Mouse (Mus musculus): ENCODE measurements around the gene Dnah17. TPM values are rescaled to one million over a fixed set of nuclear protein-coding genes. Genes with fewer than 3 reads are reported as not detected.

The Dnah17 gene
- total RNA-seq, 1 experiment: 0.40 TPM

- Histone ChIP-seq H3K4me1 (ENCODE audit: control insufficient read depth in 2 of 2, insufficient read depth in 2 of 2, low read length in 2 of 2, poor library complexity in 1 of 2) (peaks cover 14 to 48% of the 10 kb centered on the region in 2 experiments), H3K36me3 (ENCODE audit: control insufficient read depth, insufficient read depth, low read length, poor library complexity, severe bottlenecking) (peaks cover 8% of the 10 kb centered on the region), H3K9me3 (ENCODE audit: control insufficient read depth, insufficient read depth, low read depth, low read length) (no peaks in the 10 kb centered on the region), H3K27ac (ENCODE audit: insufficient read depth, low read depth, low read length, poor library complexity, severe bottlenecking) (no peak overlapping the region), H3K4me3 (ENCODE audit: insufficient read depth in 1 of 2, low read depth in 1 of 2, low read length in 2 of 2, poor library complexity in 1 of 2, severe bottlenecking in 1 of 2) (no peak overlapping the region), H3K9ac (ENCODE audit: insufficient read depth, low read depth, low read length, poor library complexity, severe bottlenecking) (no peak overlapping the region)
- DNase-seq (ENCODE audit: low read depth, low spot score): no peak
- TF ChIP-seq ZC3H11A (IDR thresholded peaks at IDR 0.05; ENCODE audit: borderline replicate concordance, low read depth, low read length) (no peak), HCFC1 (IDR thresholded peaks at IDR 0.05; ENCODE audit: borderline replicate concordance, insufficient read depth, low read length) (no peak), CHD2 (IDR thresholded peaks at IDR 0.05; ENCODE audit: low read depth, low read length) (no peak), MAFK (IDR thresholded peaks at IDR 0.05; ENCODE audit: insufficient read depth, low read depth, low read length) (no peak), ZNF384 (IDR thresholded peaks at IDR 0.05; ENCODE audit: low read depth, low read length) (no peak)
- in situ Hi-C loops (cut with MboI; ENCODE audit: low sequenced_read_pairs in 2 of 2, unreplicated experiment in 2 of 2): no loop called here
These were observed 136.0 kb downstream of the Dnah17 start for GRCm38 (mm10) chr11:117994250-117995057.

- no peak for TF ChIP-seq ZNF384 (IDR thresholded peaks at IDR 0.05; ENCODE audit: low read depth, low read length)
- no peak for TF ChIP-seq MAFK (IDR thresholded peaks at IDR 0.05; ENCODE audit: insufficient read depth, low read depth, low read length)
- TF ChIP-seq CHD2 (IDR thresholded peaks at IDR 0.05; ENCODE audit: low read depth, low read length): no peak
- TF ChIP-seq ZC3H11A (IDR thresholded peaks at IDR 0.05; ENCODE audit: borderline replicate concordance, low read depth, low read length): no peak
- TF ChIP-seq HCFC1 (IDR thresholded peaks at IDR 0.05; ENCODE audit: borderline replicate concordance, insufficient read depth, low read length): no peak
- Histone ChIP-seq H3K4me3 (ENCODE audit: insufficient read depth in 1 of 2, low read depth in 1 of 2, low read length in 2 of 2, poor library complexity in 1 of 2, severe bottlenecking in 1 of 2) (no peak overlapping the region), H3K36me3 (ENCODE audit: control insufficient read depth, insufficient read depth, low read length, poor library complexity, severe bottlenecking) (peaks cover 7% of the 10 kb centered on the region), H3K9me3 (ENCODE audit: control insufficient read depth, insufficient read depth, low read depth, low read length) (no peaks in the 10 kb centered on the region), H3K27ac (ENCODE audit: insufficient read depth, low read depth, low read length, poor library complexity, severe bottlenecking) (peak overlapping the region; percentile 2; the same call in 1 of the 2 replicates), H3K9ac (ENCODE audit: insufficient read depth, low read depth, low read length, poor library complexity, severe bottlenecking) (0 out of 2 replicates have a peak overlapping the region, but pooled peaks have one; percentile 16), H3K4me1 (ENCODE audit: control insufficient read depth in 2 of 2, insufficient read depth in 2 of 2, low read length in 2 of 2, poor library complexity in 1 of 2) (peaks cover 15 to 45% of the 10 kb centered on the region in 2 experiments)
- DNase-seq (ENCODE audit: low read depth, low spot score): no peak
- in situ Hi-C loops (cut with MboI; ENCODE audit: low sequenced_read_pairs in 2 of 2, unreplicated experiment in 2 of 2): no loop called here
These were observed 137.0 kb downstream of the Dnah17 start for GRCm38 (mm10) chr11:117993190-117994175.

DNA sequence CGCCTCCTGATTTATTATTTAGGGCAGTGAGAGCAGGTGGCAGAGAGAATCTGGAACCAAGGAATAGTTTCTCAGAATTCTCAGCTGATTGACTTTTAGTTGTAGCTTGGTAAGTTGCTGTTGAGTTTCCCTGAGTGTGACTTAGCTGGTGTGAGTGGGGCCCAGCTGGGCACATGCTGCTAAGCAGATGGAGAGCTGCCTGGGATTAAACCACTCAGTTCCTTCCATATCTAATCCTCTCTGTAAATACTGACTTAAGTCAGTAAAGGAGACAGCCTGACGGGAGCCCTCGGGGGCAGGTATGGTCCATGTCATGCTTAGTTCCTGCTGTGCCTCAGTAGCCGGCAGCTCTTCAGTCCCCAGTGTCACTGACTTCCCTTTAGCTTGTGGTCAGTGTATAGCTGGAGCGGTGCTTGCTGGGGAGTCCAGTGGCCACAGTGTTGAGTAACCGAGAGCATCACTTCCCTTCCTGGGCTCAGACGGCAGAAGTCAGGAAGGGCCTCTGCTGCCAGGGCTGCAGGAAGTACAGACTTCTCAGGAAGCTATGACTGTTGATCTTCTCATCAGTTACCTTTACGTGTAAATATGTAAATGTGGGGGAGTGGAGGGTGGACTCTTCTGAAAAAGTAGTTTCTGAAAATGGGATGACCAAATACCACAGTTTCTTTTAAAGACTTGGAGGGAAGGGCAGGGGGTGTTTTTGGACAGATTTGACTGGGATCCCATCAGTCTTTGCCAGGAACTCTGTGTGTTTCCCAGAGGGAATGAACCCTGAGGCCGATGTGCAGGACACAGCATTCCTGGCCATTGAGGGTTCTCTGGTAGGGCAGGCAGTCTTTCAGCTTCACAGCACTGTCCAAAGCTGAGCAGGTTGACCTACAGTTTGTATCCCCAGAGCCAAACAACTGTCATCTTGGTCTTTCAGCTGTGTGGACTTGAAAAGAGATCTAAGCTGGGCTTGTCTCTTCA lies 138.6 kb downstream of the Dnah17 start:
- no peak for DNase-seq (ENCODE audit: low read depth, low spot score)
- H3K9me3 ChIP-seq (ENCODE audit: control insufficient read depth, insufficient read depth, low read depth, low read length): no peaks in the 10 kb centered on the region
- no peak overlapping the region for H3K27ac ChIP-seq (ENCODE audit: insufficient read depth, low read depth, low read length, poor library complexity, severe bottlenecking)
- H3K9ac ChIP-seq (ENCODE audit: insufficient read depth, low read depth, low read length, poor library complexity, severe bottlenecking): no peak overlapping the region
- no peaks in the 10 kb centered on the region for H3K36me3 ChIP-seq (ENCODE audit: control insufficient read depth, insufficient read depth, low read length, poor library complexity, severe bottlenecking)
- in situ Hi-C loops (cut with MboI; ENCODE audit: low sequenced_read_pairs in 2 of 2, unreplicated experiment in 2 of 2): no loop called here
- no peak for TF ChIP-seq HCFC1 (IDR thresholded peaks at IDR 0.05; ENCODE audit: borderline replicate concordance, insufficient read depth, low read length)
- no peak for TF ChIP-seq ZNF384 (IDR thresholded peaks at IDR 0.05; ENCODE audit: low read depth, low read length)
- TF ChIP-seq MAFK (IDR thresholded peaks at IDR 0.05; ENCODE audit: insufficient read depth, low read depth, low read length): no peak
- TF ChIP-seq ZC3H11A (IDR thresholded peaks at IDR 0.05; ENCODE audit: borderline replicate concordance, low read depth, low read length): no peak
- no peak overlapping the region for H3K4me3 ChIP-seq (ENCODE audit: insufficient read depth in 1 of 2, low read depth in 1 of 2, low read length in 2 of 2, poor library complexity in 1 of 2, severe bottlenecking in 1 of 2)
- peaks cover 15 to 45% of the 10 kb centered on the region in 2 experiments for H3K4me1 ChIP-seq (ENCODE audit: control insufficient read depth in 2 of 2, insufficient read depth in 2 of 2, low read length in 2 of 2, poor library complexity in 1 of 2)

- H3K4me1 ChIP-seq (ENCODE audit: control insufficient read depth in 2 of 2, insufficient read depth in 2 of 2, low read length in 2 of 2, poor library complexity in 1 of 2): peaks cover 13 to 35% of the 10 kb centered on the region in 2 experiments
- in situ Hi-C loops (cut with MboI; ENCODE audit: low sequenced_read_pairs in 2 of 2, unreplicated experiment in 2 of 2): no loop called here
- H3K27ac ChIP-seq (ENCODE audit: insufficient read depth, low read depth, low read length, poor library complexity, severe bottlenecking): no peak overlapping the region
These were observed 140.5 kb downstream of the Dnah17 start for GRCm38 (mm10) chr11:117989926-117990325.

More at GRCm38 (mm10) chr11:117989926-117990325, 140.5 kb downstream of the Dnah17 start:
- no peaks in the 10 kb centered on the region for H3K9me3 ChIP-seq (ENCODE audit: control insufficient read depth, insufficient read depth, low read depth, low read length)
- TF ChIP-seq CHD2 (IDR thresholded peaks at IDR 0.05; ENCODE audit: low read depth, low read length): no peak
- no peak for TF ChIP-seq ZNF384 (IDR thresholded peaks at IDR 0.05; ENCODE audit: low read depth, low read length)
- no peak for TF ChIP-seq ZC3H11A (IDR thresholded peaks at IDR 0.05; ENCODE audit: borderline replicate concordance, low read depth, low read length)
- no peak for TF ChIP-seq HCFC1 (IDR thresholded peaks at IDR 0.05; ENCODE audit: borderline replicate concordance, insufficient read depth, low read length)
- no peak for TF ChIP-seq MAFK (IDR thresholded peaks at IDR 0.05; ENCODE audit: insufficient read depth, low read depth, low read length)
- DNase-seq (ENCODE audit: low read depth, low spot score): no peak
- H3K4me3 ChIP-seq (ENCODE audit: insufficient read depth in 1 of 2, low read depth in 1 of 2, low read length in 2 of 2, poor library complexity in 1 of 2, severe bottlenecking in 1 of 2): no peak overlapping the region
- H3K9ac ChIP-seq (ENCODE audit: insufficient read depth, low read depth, low read length, poor library complexity, severe bottlenecking): no peak overlapping the region; the same call in 1 of the 2 replicates
- no peaks in the 10 kb centered on the region for H3K36me3 ChIP-seq (ENCODE audit: control insufficient read depth, insufficient read depth, low read length, poor library complexity, severe bottlenecking)

All from ES-E14 (cell line).